8 mouse cellular contexts compared by ENCODE assay signal in genomic region chr5:113650035-113650865, GRCm38 (mm10). TPM values are rescaled to one million over a fixed set of nuclear protein-coding genes. Genes with fewer than 3 reads are reported as not detected.
A peak's percentile ranks its signal among the peaks of the same experiment; 100 is the strongest.
DNase-seq lines count a peak whose midpoint lies in the region; ATAC-seq and TF ChIP-seq lines count a peak whose summit lies in the region.

Gene Cmklr1, minus strand, starts transcription at chr5:113650426.

- peaks cover 47% of the 10 kb centered on the region for H3K4me1 ChIP-seq in bone marrow macrophage, adult 2 months (ENCODE audit: control insufficient read depth, insufficient read depth, low read length)
- 0 out of 2 replicates have a peak, but pooled peaks cover 4% of the 10 kb centered on the region for H3K4me1 ChIP-seq in hindbrain, postnatal 0 days (ENCODE audit: insufficient read depth, low read length)
- peaks cover 28% of the 10 kb centered on the region for H3K4me1 ChIP-seq in lung, embryonic 15.5 days
- peaks cover 8% of the 10 kb centered on the region; the same call in 1 of the 2 replicates for H3K4me1 ChIP-seq in olfactory bulb, adult 2 months (ENCODE audit: control insufficient read depth, insufficient read depth, low read length)

- DNase-seq in R1 (ENCODE audit: low read depth, low spot score) = peak; percentile 27
- DNase-seq in gastrocnemius, postnatal 4 days (ENCODE audit: low spot score in 2 of 2) = peak in 1 of 2 experiments; percentile 72
- peak; percentile 32 for DNase-seq in hindbrain, postnatal 0 days (ENCODE audit: low spot score)
- no peak for DNase-seq in left cerebral cortex, adult 8-10 months (ENCODE audit: low spot score in 2 of 2)
- no peak for DNase-seq in frontal cortex, postnatal 25 days (ENCODE audit: low spot score in 2 of 2)

- TF ChIP-seq POLR2A in bone marrow macrophage, adult 2 months (IDR thresholded peaks at IDR 0.05; ENCODE audit: borderline replicate concordance, low read depth, low read length) = no peak
- no peak for TF ChIP-seq POLR2A in olfactory bulb, adult 2 months (IDR thresholded peaks at IDR 0.05; ENCODE audit: insufficient read depth, low read depth, low read length)

- H3K36me3 ChIP-seq in hindbrain, postnatal 0 days (ENCODE audit: insufficient read depth, low read length) = no peaks in the 10 kb centered on the region
- no peaks in the 10 kb centered on the region for H3K36me3 ChIP-seq in lung, embryonic 15.5 days

- peak within 1 kb of the TSS; percentile 46 for H3K4me3 ChIP-seq in bone marrow macrophage, adult 2 months (ENCODE audit: insufficient read depth, low read length)
- H3K4me3 ChIP-seq in hindbrain, postnatal 0 days (ENCODE audit: low read length) = no peak within 1 kb of the TSS; the same call in 1 of the 2 replicates
- peak within 1 kb of the TSS; percentile 48 for H3K4me3 ChIP-seq in lung, embryonic 15.5 days
- H3K4me3 ChIP-seq in olfactory bulb, adult 2 months (ENCODE audit: insufficient read depth, low read depth, low read length) = peak within 1 kb of the TSS; percentile 6; the same call in 1 of the 2 replicates

- TF ChIP-seq CTCF in bone marrow macrophage, adult 2 months (IDR thresholded peaks at IDR 0.05; ENCODE audit: low read depth, low read length) = no peak
- TF ChIP-seq CTCF in hindbrain, postnatal 0 days (IDR thresholded peaks at IDR 0.05; ENCODE audit: low read depth) = peak; percentile 30
- TF ChIP-seq CTCF in olfactory bulb, adult 2 months (IDR thresholded peaks at IDR 0.05; ENCODE audit: insufficient read depth, low read depth, low read length) = no peak

- H3K9ac ChIP-seq in hindbrain, postnatal 0 days (replicated peaks; ENCODE audit: low read length) = 0 out of 2 replicates have a peak within 1 kb of the TSS, but pooled peaks have one; percentile 17
- H3K9ac ChIP-seq in lung, embryonic 15.5 days = peak within 1 kb of the TSS; percentile 44

- no peak for ATAC-seq in hindbrain, postnatal 0 days
- ATAC-seq in lung, embryonic 15.5 days (ENCODE audit: borderline replicate concordance, extremely low read depth, low FRiP score, low TSS enrichment) = peak; percentile 75

- peaks cover 6% of the 10 kb centered on the region for H3K27me3 ChIP-seq in hindbrain, postnatal 0 days (ENCODE audit: insufficient read depth, low read length)
- H3K27me3 ChIP-seq in lung, embryonic 15.5 days = peaks cover 10% of the 10 kb centered on the region

- H3K4me2 ChIP-seq in hindbrain, postnatal 0 days (ENCODE audit: low read depth, low read length) = peak within 1 kb of the TSS; percentile 28
- peak within 1 kb of the TSS; percentile 55 for H3K4me2 ChIP-seq in lung, embryonic 15.5 days

- no peaks in the 10 kb centered on the region for H3K9me3 ChIP-seq in hindbrain, postnatal 0 days (ENCODE audit: low read length)
- H3K9me3 ChIP-seq in lung, embryonic 15.5 days = no peaks in the 10 kb centered on the region

- peak within 1 kb of the TSS; percentile 91 for H3K27ac ChIP-seq in bone marrow macrophage, adult 2 months (ENCODE audit: insufficient read depth, low read depth, low read length)
- no peak within 1 kb of the TSS for H3K27ac ChIP-seq in hindbrain, postnatal 0 days
- H3K27ac ChIP-seq in lung, embryonic 15.5 days = peak within 1 kb of the TSS; percentile 77
- H3K27ac ChIP-seq in olfactory bulb, adult 2 months (ENCODE audit: insufficient read depth, low read depth, low read length) = no peak within 1 kb of the TSS

- 14% methylated on average over 28 of the region's 30 CpGs for WGBS in hindbrain, postnatal 0 days
- WGBS in lung, embryonic 15.5 days = 5% methylated on average over 27 of the region's 30 CpGs
- WGBS in olfactory bulb, adult 2 months = 28% methylated on average over 30 of the region's 30 CpGs

RNA-seq across cellular contexts. Expression of gene Cmklr1, which starts in this region (rescaled TPM):
- polyA plus RNA-seq in bone marrow macrophage, adult 2 months (2012; ENCODE audit: insufficient read depth, insufficient read length, missing spikeins) = 45.7 and 58.6 TPM in 2 replicates
- 10 to 100 TPM; 16.1 to 16.7 TPM for total RNA-seq in gastrocnemius, postnatal 4 days (2021)
- total RNA-seq in hindbrain, postnatal 0 days (2014; rRNA removed) = 4.8 and 9.7 TPM in 2 replicates
- 0.91 and 1.6 TPM in 2 replicates for polyA plus RNA-seq in hindbrain, postnatal 0 days (2015; fragmentation: Nextera tagmentation; extraction: Ambion mirVana)
- 17.5 and 21.4 TPM in 2 replicates for polyA plus RNA-seq in lung, embryonic 15.5 days (2015; fragmentation: Nextera tagmentation; extraction: Ambion mirVana)
- polyA plus RNA-seq in olfactory bulb, adult 2 months (2012; ENCODE audit: insufficient read depth, insufficient read length, low replicate concordance, missing spikeins) = not detected in 2 replicates
- total RNA-seq in left cerebral cortex, adult 8-10 months (2022) = 10 to 100 TPM in 1 of 4 experiments, 1 to 10 TPM in 3; 3.5 to 10.9 (median 7.1) TPM

Comparison
In these comparisons a context has a peak if more than half of its experiments do, and no peak if none do; other contexts are left out.
1. DNase-seq: peak in R1 (single experiment) and hindbrain, postnatal 0 days (single experiment); none in left cerebral cortex, adult 8-10 months (0 of 2) and frontal cortex, postnatal 25 days (0 of 2).
2. H3K27ac ChIP-seq: peak in bone marrow macrophage, adult 2 months (single experiment) and lung, embryonic 15.5 days (single experiment); none in hindbrain, postnatal 0 days (single experiment) and olfactory bulb, adult 2 months (single experiment).